Mouse (Mus musculus) limb, embryonic 12.5 days (tissue): ENCODE results near the gene Il1b. TPM values are rescaled to one million over a fixed set of nuclear protein-coding genes. Genes with fewer than 3 reads are reported as not detected.

Source experiments
- ATAC-seq: fragments of 200-750 bp; cut with Nextera tagmentation; 2 replicates; pipeline ENCODE4 v1.8.0; 2017; ENCODE audit warnings: low read depth, moderate TSS enrichment; ENCODE audit not compliant: insufficient number of reproducible peaks, insufficient read depth, low FRiP score, low TSS enrichment
- H3K27ac ChIP-seq: fragments of 300-500 bp; sonication (generic); 2 replicates; pipeline ENCODE4 v1.5.1; 2016; ENCODE audit warnings: mild to moderate bottlenecking, moderate library complexity
- H3K27me3 ChIP-seq: fragments of 300-500 bp; sonication (generic); 2 replicates; pipeline ENCODE4 v1.6.1; 2016; ENCODE audit warnings: mild to moderate bottlenecking, moderate library complexity
- H3K36me3 ChIP-seq: fragments of 300-500 bp; sonication (generic); 2 replicates; pipeline ENCODE4 v1.6.1; 2016; ENCODE audit warnings: mild to moderate bottlenecking, moderate library complexity
- H3K4me1 ChIP-seq: fragments of 300-500 bp; sonication (generic); replicated peaks from 2 replicates; pipeline ENCODE4 v1.6.1; 2016
- H3K4me2 ChIP-seq: fragments of 300-500 bp; sonication (generic); 2 replicates; pipeline ENCODE4 v1.6.1; 2016; ENCODE audit warnings: mild to moderate bottlenecking, moderate library complexity
- H3K4me3 ChIP-seq: fragments of 300-500 bp; sonication (generic); replicated peaks from 2 replicates; pipeline ENCODE4 v1.5.1; 2016; ENCODE audit warnings: mild to moderate bottlenecking
- H3K9ac ChIP-seq: fragments of 300-500 bp; sonication (generic); replicated peaks from 2 replicates; pipeline ENCODE4 v1.6.1; 2016; ENCODE audit warnings: mild to moderate bottlenecking, moderate library complexity
- H3K9me3 ChIP-seq: fragments of 300-500 bp; sonication (generic); 2 replicates; pipeline ENCODE4 v1.6.1; 2016; ENCODE audit warnings: mild to moderate bottlenecking, moderate library complexity
- WGBS: fragments of 180-500 bp; shearing (Covaris S2); methylation state at CpG from one replicate; pipeline ENCODE4 v1.1.7; 2016; 5-methylcytosine and 5-hydroxymethylcytosine counted together
- polyA plus RNA-seq: library from polyadenylated mRNA; unstranded; fragments of >200 nt; fragmentation: Nextera tagmentation; extraction: Ambion mirVana; gene quantifications from 2 replicates; pipeline ENCODE4 v1.2.1, GENCODE M21; 2016

The Il1b gene
- polyA plus RNA-seq, result not detected in 2 replicates

DNA sequence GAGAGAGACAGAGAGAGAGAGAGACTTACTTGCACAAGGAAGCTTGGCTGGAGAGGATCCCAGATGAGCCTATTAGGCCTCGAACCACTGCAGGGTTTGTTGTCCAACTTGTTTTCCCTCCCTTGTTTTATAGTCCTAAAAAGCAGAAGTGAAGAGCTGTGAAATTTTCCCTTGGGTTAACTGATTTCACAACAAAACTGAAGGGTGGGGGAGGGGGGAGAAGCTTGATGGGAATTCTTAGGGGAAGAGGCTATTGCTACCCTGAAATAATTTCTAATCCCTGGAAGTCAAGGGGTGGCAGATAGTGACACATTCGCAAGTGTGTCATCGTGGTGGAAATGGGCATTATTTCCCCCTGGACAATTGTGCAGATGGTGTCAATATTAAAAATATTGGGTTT, at the start of gene Il1b:
Gene Il1b (minus strand): TSS at position 101 of the 400 bp plus-strand sequence.
- no peak for ATAC-seq
- H3K4me2 ChIP-seq, result no peak within 1 kb of the TSS
- H3K9me3 ChIP-seq, result no peaks in the 10 kb centered on the region
- H3K27me3 ChIP-seq, result no peaks in the 10 kb centered on the region
- no peak within 1 kb of the TSS for H3K4me3 ChIP-seq
- no peaks in the 10 kb centered on the region for H3K36me3 ChIP-seq
- WGBS, result 82% methylated on average over 3 of the region's 3 CpGs
- H3K4me1 ChIP-seq, result no peaks in the 10 kb centered on the region
- H3K27ac ChIP-seq, result no peak within 1 kb of the TSS
- no peak within 1 kb of the TSS for H3K9ac ChIP-seq

DNA sequence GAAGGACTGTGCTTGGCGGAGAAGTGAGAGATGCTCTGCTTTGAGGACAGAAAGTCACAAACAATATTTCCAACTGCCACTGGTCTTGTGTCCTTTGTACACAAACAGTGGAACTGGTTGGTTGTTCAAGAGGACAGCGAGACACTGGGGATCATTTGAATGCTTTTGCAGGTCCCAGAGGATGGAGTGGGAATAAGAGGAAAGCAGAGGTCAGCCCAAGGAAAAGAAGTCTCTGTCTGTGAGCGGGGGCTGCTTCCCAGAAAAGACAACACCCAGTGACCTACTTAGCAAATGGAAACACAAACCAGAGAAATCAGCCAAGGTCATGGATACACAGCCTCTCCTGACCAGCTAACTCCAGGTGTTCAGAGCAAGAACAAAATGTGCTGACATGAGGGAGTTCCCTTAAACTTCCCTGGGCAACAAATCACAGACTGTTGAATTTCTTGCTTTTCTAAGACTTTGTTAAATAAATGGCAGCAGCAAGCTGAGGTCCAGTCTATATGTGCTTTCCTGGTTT, 48.5 kb upstream of the Il1b start:
- Histone ChIP-seq H3K4me2 (no peak overlapping the region), H3K27me3 (no peaks in the 10 kb centered on the region), H3K4me3 (no peak overlapping the region), H3K27ac (no peak overlapping the region), H3K9ac (no peak overlapping the region), H3K9me3 (peaks cover 5% of the 10 kb centered on the region; the same call in 1 of the 2 replicates), H3K4me1 (peaks cover 6% of the 10 kb centered on the region; the same call in 1 of the 2 replicates), H3K36me3 (no peaks in the 10 kb centered on the region)
- 82% methylated on average over 3 of the region's 3 CpGs for WGBS
- no peak for ATAC-seq

DNA sequence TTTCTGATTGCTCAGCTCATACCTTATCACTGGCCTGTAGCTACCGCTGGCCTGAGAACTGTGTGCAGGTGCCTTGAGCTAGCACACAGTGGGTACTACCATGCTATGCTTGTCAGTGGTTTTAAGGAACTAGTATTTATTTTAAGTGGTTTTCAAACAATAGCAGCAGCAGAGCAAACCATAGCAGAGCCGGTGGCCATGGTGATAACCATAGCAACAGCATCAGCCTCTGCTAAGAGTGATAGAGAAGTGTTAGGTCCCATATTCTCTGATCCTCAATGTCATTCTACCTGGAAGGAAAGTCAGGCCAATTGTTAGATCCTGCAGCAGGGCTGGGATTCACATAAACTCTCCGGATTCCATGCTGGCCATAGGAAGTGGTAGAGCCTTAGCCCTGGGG, 43.7 kb upstream of the Il1b start:
- Histone ChIP-seq H3K27me3 (no peaks in the 10 kb centered on the region), H3K4me2 (no peak overlapping the region), H3K4me1 (peaks cover 5% of the 10 kb centered on the region; the same call in 1 of the 2 replicates), H3K9ac (no peak overlapping the region), H3K9me3 (no peaks in the 10 kb centered on the region), H3K27ac (no peak overlapping the region), H3K36me3 (no peaks in the 10 kb centered on the region), H3K4me3 (no peak overlapping the region)
- no peak for ATAC-seq
- WGBS, result 88% methylated on average over 3 of the region's 3 CpGs

DNA sequence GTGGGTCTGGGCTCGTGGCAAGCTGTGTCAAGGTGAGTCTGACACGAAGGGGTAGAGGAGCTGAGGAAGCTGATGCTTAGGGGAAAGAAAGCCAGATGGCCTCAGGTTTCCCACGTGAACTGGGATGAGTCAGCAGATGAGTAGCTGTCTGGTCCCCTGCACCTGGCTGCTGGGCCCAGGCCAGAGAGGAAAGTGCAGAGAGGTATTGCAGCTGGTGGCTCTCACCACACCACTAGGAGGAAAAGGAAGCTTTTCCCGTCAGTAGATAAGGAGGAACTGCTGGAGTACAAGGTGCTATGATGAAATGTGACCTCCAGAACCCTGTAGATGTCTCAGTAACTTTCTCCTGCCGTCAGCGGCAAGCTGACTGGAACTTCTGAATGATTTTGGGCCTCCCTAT, 42.5 kb upstream of the Il1b start:
- Histone ChIP-seq H3K4me3 (no peak overlapping the region), H3K36me3 (no peaks in the 10 kb centered on the region), H3K27ac (no peak overlapping the region), H3K4me2 (no peak overlapping the region), H3K4me1 (no peaks in the 10 kb centered on the region), H3K9ac (no peak overlapping the region), H3K27me3 (no peaks in the 10 kb centered on the region), H3K9me3 (no peaks in the 10 kb centered on the region)
- 65% methylated on average over 6 of the region's 6 CpGs for WGBS
- ATAC-seq, result no peak

DNA sequence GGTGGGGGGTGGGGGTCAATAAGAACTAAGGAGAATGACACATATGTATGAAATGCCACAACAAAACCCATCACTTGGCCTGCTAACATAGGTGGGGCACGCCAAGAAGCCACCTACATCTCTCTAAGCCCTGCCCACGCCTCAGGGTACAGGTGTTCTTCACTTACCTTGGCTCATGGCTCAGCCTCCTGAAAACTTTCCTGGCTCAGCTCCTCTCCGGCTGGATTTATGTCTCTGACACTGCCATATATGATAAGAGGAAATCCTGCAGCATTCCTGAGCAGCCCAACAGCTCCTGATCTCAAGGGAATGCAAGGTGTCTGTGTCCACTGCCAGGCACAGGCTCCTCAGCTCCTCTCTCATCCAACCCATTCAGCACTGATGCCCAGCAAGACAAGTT, 40.7 kb upstream of the Il1b start:
- no peaks in the 10 kb centered on the region for H3K9me3 ChIP-seq
- WGBS, result 75% methylated on average over 3 of the region's 3 CpGs
- no peak overlapping the region for H3K27ac ChIP-seq
- no peak for ATAC-seq
- H3K4me1 ChIP-seq, result no peaks in the 10 kb centered on the region
- no peaks in the 10 kb centered on the region for H3K36me3 ChIP-seq
- H3K4me2 ChIP-seq, result no peak overlapping the region
- no peaks in the 10 kb centered on the region for H3K27me3 ChIP-seq
- H3K4me3 ChIP-seq, result no peak overlapping the region
- no peak overlapping the region for H3K9ac ChIP-seq

DNA sequence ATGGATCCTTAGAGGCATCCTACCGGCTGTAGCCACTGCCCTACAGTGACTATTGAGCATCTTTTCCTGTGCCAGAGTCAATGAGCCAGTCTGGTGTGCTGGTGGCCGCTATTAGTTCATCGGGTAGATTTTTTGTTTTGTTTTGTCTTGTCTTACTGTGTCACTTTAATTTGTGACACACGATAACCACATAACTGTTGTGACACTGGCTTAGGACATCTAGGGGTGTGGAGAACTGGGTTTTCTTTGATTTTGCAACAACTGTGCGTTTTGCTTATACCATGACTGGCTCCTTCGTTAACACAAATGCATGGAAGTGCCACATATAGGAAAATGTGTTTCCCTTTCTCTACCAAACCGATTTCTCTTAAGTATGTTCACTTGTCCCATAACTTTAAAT, 39.4 kb upstream of the Il1b start:
- H3K4me2 ChIP-seq, result no peak overlapping the region
- H3K27ac ChIP-seq, result no peak overlapping the region
- H3K36me3 ChIP-seq, result no peaks in the 10 kb centered on the region
- no peak for ATAC-seq
- no peaks in the 10 kb centered on the region for H3K4me1 ChIP-seq
- H3K9me3 ChIP-seq, result no peaks in the 10 kb centered on the region
- no peaks in the 10 kb centered on the region for H3K27me3 ChIP-seq
- no peak overlapping the region for H3K4me3 ChIP-seq
- H3K9ac ChIP-seq, result no peak overlapping the region
- WGBS, result 90% methylated on average over 7 of the region's 7 CpGs

DNA sequence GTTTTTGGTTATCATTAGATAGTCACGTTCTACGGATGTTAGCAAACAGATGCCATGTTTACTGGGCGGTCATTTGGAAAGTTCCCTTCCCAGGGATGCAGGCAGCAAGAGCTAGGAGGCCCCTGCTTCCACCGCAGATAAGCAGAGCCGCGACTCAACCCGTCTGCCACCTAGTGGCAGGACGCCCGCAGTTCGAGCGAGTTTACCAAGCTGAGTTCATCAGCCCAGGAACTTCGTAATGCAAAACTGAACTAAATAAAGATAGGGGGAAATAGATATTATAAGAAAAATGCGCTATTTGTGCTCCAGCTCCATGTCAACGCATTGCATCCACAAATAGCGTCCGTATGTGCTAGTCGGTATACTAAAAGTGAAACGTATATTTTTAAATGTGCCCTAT, 37.5 kb upstream of the Il1b start:
- H3K36me3 ChIP-seq, result no peaks in the 10 kb centered on the region
- 22% methylated on average over 18 of the region's 18 CpGs for WGBS
- H3K9ac ChIP-seq, result no peak overlapping the region
- H3K4me2 ChIP-seq, result no peak overlapping the region
- H3K27ac ChIP-seq, result no peak overlapping the region
- no peak for ATAC-seq
- no peaks in the 10 kb centered on the region for H3K27me3 ChIP-seq
- no peaks in the 10 kb centered on the region for H3K9me3 ChIP-seq
- no peaks in the 10 kb centered on the region for H3K4me1 ChIP-seq
- no peak overlapping the region for H3K4me3 ChIP-seq

DNA sequence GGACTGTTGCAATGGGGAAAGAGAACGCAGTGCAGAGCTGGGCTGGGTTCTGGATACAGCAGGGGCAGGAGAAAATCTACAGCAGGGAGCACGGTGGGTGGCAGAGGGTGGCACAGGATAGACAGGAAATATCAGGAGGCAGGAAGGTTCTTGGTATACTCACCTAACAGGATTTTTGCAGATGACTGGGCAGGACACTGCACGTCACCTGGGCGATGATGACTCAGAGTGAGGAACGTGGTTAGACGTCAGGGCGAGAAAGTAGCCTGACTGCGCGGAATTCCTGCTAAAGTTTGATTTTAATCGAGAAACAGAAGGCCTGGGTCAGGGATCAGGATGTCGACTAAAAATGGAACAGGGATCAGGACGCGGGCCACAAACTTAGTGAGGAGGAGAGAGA, 36.7 kb upstream of the Il1b start:
- Histone ChIP-seq H3K9me3 (no peaks in the 10 kb centered on the region), H3K4me1 (no peaks in the 10 kb centered on the region), H3K36me3 (no peaks in the 10 kb centered on the region), H3K9ac (no peak overlapping the region), H3K27ac (no peak overlapping the region), H3K4me2 (no peak overlapping the region), H3K4me3 (no peak overlapping the region), H3K27me3 (no peaks in the 10 kb centered on the region)
- ATAC-seq, result no peak
- WGBS, result 94% methylated on average over 13 of the region's 13 CpGs

DNA sequence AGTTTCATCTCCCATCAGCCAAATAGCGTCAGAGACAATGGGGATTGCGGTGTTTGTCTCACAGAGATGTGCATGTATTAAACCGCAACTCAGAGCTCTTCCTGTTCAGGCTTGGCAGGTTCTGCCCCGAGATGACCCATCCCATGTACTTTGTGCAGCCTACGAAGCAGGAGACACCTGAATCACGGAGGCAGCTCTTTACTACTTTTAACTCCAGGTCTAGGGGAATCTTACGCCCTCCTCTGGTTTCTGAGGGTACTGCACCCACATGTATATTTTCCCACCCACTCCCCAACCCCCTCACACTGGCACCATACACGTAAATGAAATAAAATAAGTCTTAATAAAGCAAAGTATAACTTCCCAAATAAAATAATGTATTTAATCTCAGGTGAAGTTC, 35.6 kb upstream of the Il1b start:
- Histone ChIP-seq H3K4me3 (no peak overlapping the region), H3K4me1 (no peaks in the 10 kb centered on the region), H3K36me3 (no peaks in the 10 kb centered on the region), H3K4me2 (no peak overlapping the region), H3K27me3 (no peaks in the 10 kb centered on the region), H3K27ac (no peak overlapping the region), H3K9ac (no peak overlapping the region), H3K9me3 (no peaks in the 10 kb centered on the region)
- no peak for ATAC-seq
- WGBS, result 87% methylated on average over 8 of the region's 8 CpGs

DNA sequence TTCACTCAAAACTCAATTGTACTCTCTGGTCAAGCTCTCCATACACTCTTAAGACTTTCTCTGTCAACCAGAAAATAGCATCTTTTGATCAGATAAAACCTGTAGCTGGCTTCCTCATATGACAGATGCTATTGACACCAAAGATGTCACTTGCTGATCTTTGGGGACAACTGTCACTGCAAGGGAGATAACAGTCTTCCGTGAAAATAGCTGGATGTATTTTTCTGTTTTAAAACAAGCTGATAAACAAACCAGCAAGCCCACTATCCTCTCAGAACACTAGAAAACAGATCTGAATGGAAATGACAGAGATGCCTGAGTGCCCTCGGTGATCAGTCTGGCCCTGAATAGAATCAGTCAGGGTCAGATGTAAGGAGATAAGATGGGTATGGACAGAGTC, 32.8 kb upstream of the Il1b start:
- Histone ChIP-seq H3K9me3 (no peaks in the 10 kb centered on the region), H3K36me3 (no peaks in the 10 kb centered on the region), H3K4me2 (no peak overlapping the region), H3K27ac (no peak overlapping the region), H3K4me3 (no peak overlapping the region), H3K4me1 (no peaks in the 10 kb centered on the region), H3K9ac (no peak overlapping the region), H3K27me3 (no peaks in the 10 kb centered on the region)
- no peak for ATAC-seq
- 92% methylated on average over 2 of the region's 2 CpGs for WGBS

DNA sequence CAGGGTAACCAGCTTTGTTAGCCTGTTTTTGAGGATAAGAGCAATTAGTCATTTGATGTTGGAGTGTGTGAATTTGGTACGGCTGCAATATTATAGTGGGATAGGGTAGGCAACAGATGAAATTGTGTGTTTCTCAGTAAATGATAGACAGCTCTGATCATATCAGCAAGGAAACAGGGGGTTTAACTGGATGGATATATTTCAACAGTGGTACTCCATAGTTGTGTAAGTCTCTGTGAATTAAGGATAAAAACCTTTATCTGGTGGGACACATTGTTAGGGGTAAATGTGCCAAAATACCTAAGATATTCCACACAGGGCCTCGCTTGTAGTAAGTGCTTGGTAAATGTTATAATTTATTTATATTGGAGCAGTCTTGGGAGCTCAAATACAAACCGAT, 31.4 kb upstream of the Il1b start:
- Histone ChIP-seq H3K36me3 (no peaks in the 10 kb centered on the region), H3K9ac (no peak overlapping the region), H3K27ac (no peak overlapping the region), H3K4me1 (no peaks in the 10 kb centered on the region), H3K4me3 (no peak overlapping the region), H3K4me2 (no peak overlapping the region), H3K9me3 (no peaks in the 10 kb centered on the region), H3K27me3 (no peaks in the 10 kb centered on the region)
- 83% methylated on average over 3 of the region's 3 CpGs for WGBS
- no peak for ATAC-seq

DNA sequence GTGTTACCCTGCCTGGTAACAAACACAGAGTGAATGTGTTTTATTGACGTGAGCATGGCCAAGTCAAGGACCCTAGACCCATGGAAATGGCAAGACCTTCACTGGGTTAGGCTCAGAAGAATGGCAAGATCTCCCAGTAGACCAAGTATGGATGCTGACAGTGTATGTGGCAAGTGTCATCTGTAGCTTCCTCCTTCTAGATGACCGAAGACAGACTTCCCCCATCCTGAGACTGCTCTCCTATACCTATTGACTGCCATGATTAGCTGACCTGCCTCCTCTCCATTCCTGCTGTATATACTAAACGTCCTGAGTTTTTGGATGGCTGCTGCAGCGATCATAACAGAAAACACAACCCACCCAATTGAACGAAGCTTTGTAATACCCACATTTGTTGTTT, 30.9 kb upstream of the Il1b start:
- no peak overlapping the region for H3K9ac ChIP-seq
- H3K4me2 ChIP-seq, result no peak overlapping the region
- WGBS, result 81% methylated on average over 5 of the region's 5 CpGs
- no peak overlapping the region for H3K4me3 ChIP-seq
- ATAC-seq, result no peak
- H3K36me3 ChIP-seq, result no peaks in the 10 kb centered on the region
- no peak overlapping the region for H3K27ac ChIP-seq
- no peaks in the 10 kb centered on the region for H3K27me3 ChIP-seq
- H3K9me3 ChIP-seq, result no peaks in the 10 kb centered on the region
- H3K4me1 ChIP-seq, result no peaks in the 10 kb centered on the region
